Comparison of ENCODE assay signal across 8 mouse cellular contexts in the genomic region with DNA sequence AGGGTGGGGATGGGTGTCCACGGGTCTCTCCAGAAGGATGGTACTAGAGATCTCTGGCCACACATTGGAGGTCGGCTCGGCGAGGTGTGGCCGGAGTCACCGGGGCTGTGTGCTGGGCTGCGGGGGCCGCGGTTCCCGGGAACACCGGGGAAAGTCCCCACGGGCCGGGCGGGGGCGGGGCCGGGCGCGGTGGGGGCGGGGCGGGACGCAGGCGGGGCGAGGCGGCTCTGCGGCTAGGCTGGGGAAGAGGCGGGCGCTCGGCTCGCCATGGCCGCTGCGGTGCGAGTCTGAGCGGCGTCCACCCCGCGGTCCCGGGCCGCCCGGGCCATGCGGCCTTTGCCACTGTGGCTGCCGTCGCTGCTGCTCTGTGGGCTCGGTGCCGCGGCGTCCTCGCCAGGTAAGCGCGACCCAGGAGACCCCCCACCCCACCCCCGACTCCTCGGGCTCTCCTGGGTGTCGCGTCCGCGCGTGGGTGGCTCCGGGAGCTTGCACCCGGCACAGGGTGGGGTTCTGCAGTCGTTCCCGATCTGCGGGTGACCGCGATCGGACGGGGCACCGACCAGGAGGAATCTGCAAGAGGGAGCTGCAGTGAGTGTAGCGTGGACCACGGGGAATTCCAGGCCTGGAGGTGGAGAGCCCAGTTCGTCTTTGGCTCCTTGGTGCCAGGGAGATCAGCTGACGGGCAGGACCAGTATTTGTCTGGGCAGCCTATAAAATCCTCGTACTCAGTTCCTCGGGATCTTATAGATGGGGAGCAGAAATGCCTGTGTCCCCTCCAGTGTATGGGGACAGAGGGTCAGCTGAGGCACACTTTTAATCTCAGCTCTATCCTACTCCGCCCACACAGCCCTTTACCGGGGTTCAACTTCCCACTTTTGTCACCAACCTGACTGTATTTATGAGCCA. TPM values are rescaled to one million over a fixed set of nuclear protein-coding genes. Genes with fewer than 3 reads are reported as not detected.
A peak's percentile ranks its signal among the peaks of the same experiment; 100 is the strongest.
DNase-seq lines count a peak whose midpoint lies in the region; ATAC-seq and TF ChIP-seq lines count a peak whose summit lies in the region.

TSS of gene Ifngr2 (plus strand) at position 237 of the 906 bp plus-strand sequence.

- ATAC-seq in forebrain, embryonic 13.5 days: peak; percentile 89
- peak; percentile 89 for ATAC-seq in lung, postnatal 0 days

- intact Hi-C loops in heart, postnatal 25 days (cut with DNase I): loop anchor here (5.0 kb wide), 1 partner anchor 100 kb away; the partner anchor contains the start of genes Gart and Son

- H3K4me3 ChIP-seq in E14TG2a.4 (replicated peaks; ENCODE audit: low read length): peak within 1 kb of the TSS; percentile 87
- peak within 1 kb of the TSS; percentile 73 for H3K4me3 ChIP-seq in forebrain, embryonic 13.5 days
- peak within 1 kb of the TSS; percentile 93 for H3K4me3 ChIP-seq in lung, postnatal 0 days (ENCODE audit: low read depth, low read length)

- H3K4me1 ChIP-seq in E14TG2a.4 (replicated peaks; ENCODE audit: low read depth, low read length): peaks cover 65% of the 10 kb centered on the region
- H3K4me1 ChIP-seq in forebrain, embryonic 13.5 days: peaks cover 25% of the 10 kb centered on the region
- peaks cover 28% of the 10 kb centered on the region for H3K4me1 ChIP-seq in lung, postnatal 0 days (ENCODE audit: insufficient read depth, low read depth, low read length)

- TF ChIP-seq EP300 in lung, postnatal 0 days (IDR thresholded peaks at IDR 0.05): no peak

- H3K27me3 ChIP-seq in E14TG2a.4 (ENCODE audit: insufficient read depth, low read length): peaks cover 36% of the 10 kb centered on the region
- H3K27me3 ChIP-seq in forebrain, embryonic 13.5 days: no peaks in the 10 kb centered on the region
- H3K27me3 ChIP-seq in lung, postnatal 0 days (replicated peaks; ENCODE audit: insufficient read depth, low read length): no peaks in the 10 kb centered on the region

- DNase-seq in c-Kit-negative CD71-positive TER-119-positive erythroid progenitor cells, embryonic 14.5 days (ENCODE audit: low read depth, low spot score): peak; percentile 48
- DNase-seq in heart, postnatal 25 days (ENCODE audit: low spot score): peak; percentile 40
- DNase-seq in layer of hippocampus, adult 8-10 months (ENCODE audit: low spot score in 2 of 2): peak in 1 of 2 experiments; percentile 32
- DNase-seq in lung, postnatal 0 days (ENCODE audit: low spot score): peak; percentile 82
- peak; percentile 42 for DNase-seq in ovary, postnatal 10 days (ENCODE audit: low spot score)
- DNase-seq in thymus, postnatal 25 days: peak; percentile 75

- 1% methylated on average over 63 of the region's 74 CpGs for WGBS in forebrain, embryonic 13.5 days
- WGBS in lung, postnatal 0 days: under 1% methylated on average over 49 of the region's 74 CpGs

- no peak within 1 kb of the TSS for H3K27ac ChIP-seq in forebrain, embryonic 13.5 days
- H3K27ac ChIP-seq in lung, postnatal 0 days (ENCODE audit: low read length): peak within 1 kb of the TSS; percentile 95

- peak within 1 kb of the TSS; percentile 82 for H3K9ac ChIP-seq in forebrain, embryonic 13.5 days
- H3K9ac ChIP-seq in lung, postnatal 0 days (replicated peaks; ENCODE audit: low read depth): peak within 1 kb of the TSS; percentile 92

- H3K4me2 ChIP-seq in forebrain, embryonic 13.5 days: peak within 1 kb of the TSS; percentile 72
- peak within 1 kb of the TSS; percentile 85 for H3K4me2 ChIP-seq in lung, postnatal 0 days (replicated peaks; ENCODE audit: low read depth, low read length)

- no peaks in the 10 kb centered on the region for H3K9me3 ChIP-seq in E14TG2a.4 (ENCODE audit: low read length)
- no peaks in the 10 kb centered on the region for H3K9me3 ChIP-seq in forebrain, embryonic 13.5 days (replicated peaks)
- no peaks in the 10 kb centered on the region for H3K9me3 ChIP-seq in lung, postnatal 0 days (ENCODE audit: low read length)

- no peak for TF ChIP-seq CTCF in E14TG2a.4 (conservative IDR thresholded peaks at IDR 0.05; ENCODE audit: low read length)
- TF ChIP-seq CTCF in lung, postnatal 0 days (IDR thresholded peaks at IDR 0.05): no peak

- no peaks in the 10 kb centered on the region for H3K36me3 ChIP-seq in E14TG2a.4 (ENCODE audit: insufficient read depth, low read length)
- no peaks in the 10 kb centered on the region for H3K36me3 ChIP-seq in forebrain, embryonic 13.5 days (ENCODE audit: poor library complexity, severe bottlenecking)
- H3K36me3 ChIP-seq in lung, postnatal 0 days (ENCODE audit: insufficient read depth, low read length): no peaks in the 10 kb centered on the region

RNA-seq across cellular contexts. Expression of gene Ifngr2, which starts in this region (rescaled TPM):
- 44.9 and 63.0 TPM in 2 replicates for polyA plus RNA-seq in forebrain, embryonic 13.5 days (2015; fragmentation: Nextera tagmentation; extraction: Ambion mirVana)
- 100 to 1,000 TPM; 153 to 157 TPM for total RNA-seq in heart, postnatal 25 days (2021)
- total RNA-seq in layer of hippocampus, adult 8-10 months (2022): 10 to 100 TPM; 38.9 to 52.7 (median 46.3) TPM
- polyA plus RNA-seq in lung, postnatal 0 days (2015; fragmentation: Nextera tagmentation; extraction: Ambion mirVana): 64.4 and 78.1 TPM in 2 replicates
